Mouse (Mus musculus) liver, embryonic 12.5 days (tissue): ENCODE measurements around the gene Arhgef7. TPM values are rescaled to one million over a fixed set of nuclear protein-coding genes. Genes with fewer than 3 reads are reported as not detected.

ENCODE experiments used
- ATAC-seq: fragments of 200-750 bp; cut with Nextera tagmentation; 2 replicates; pipeline ENCODE4 v1.8.0; 2017; ENCODE audit warnings: moderate number of reproducible peaks, mild to moderate bottlenecking, moderate library complexity
- H3K27ac ChIP-seq: fragments of 300-500 bp; sonication (generic); 2 replicates; pipeline ENCODE4 v1.5.1; 2016; ENCODE audit warnings: mild to moderate bottlenecking
- H3K27me3 ChIP-seq: fragments of 300-500 bp; sonication (generic); replicated peaks from 2 replicates; pipeline ENCODE4 v1.6.1; 2016; ENCODE audit warnings: mild to moderate bottlenecking, moderate library complexity
- H3K36me3 ChIP-seq: fragments of 300-500 bp; sonication (generic); 2 replicates; pipeline ENCODE4 v1.6.1; 2016; ENCODE audit warnings: mild to moderate bottlenecking, moderate library complexity
- H3K4me1 ChIP-seq: fragments of 300-500 bp; sonication (generic); 2 replicates; pipeline ENCODE4 v1.6.1; 2016
- H3K4me2 ChIP-seq: fragments of 300-500 bp; sonication (generic); 2 replicates; pipeline ENCODE4 v1.6.1; 2016; ENCODE audit warnings: mild to moderate bottlenecking, moderate library complexity
- H3K4me3 ChIP-seq: fragments of 300-500 bp; sonication (generic); 2 replicates; pipeline ENCODE4 v1.5.1; 2016; ENCODE audit warnings: mild to moderate bottlenecking, moderate library complexity
- H3K9ac ChIP-seq: fragments of 300-500 bp; sonication (generic); 2 replicates; pipeline ENCODE4 v1.6.1; 2016; ENCODE audit warnings: mild to moderate bottlenecking, moderate library complexity
- H3K9me3 ChIP-seq: fragments of 300-500 bp; sonication (generic); replicated peaks from 2 replicates; pipeline ENCODE4 v1.6.1; 2016; ENCODE audit warnings: mild to moderate bottlenecking, moderate library complexity
- WGBS: fragments of 180-500 bp; shearing (Covaris S2); methylation state at CpG from one replicate; pipeline ENCODE4 v1.1.7; 2016; ENCODE audit not compliant: insufficient replicate concordance; 5-methylcytosine and 5-hydroxymethylcytosine counted together
- polyA plus RNA-seq: library from polyadenylated mRNA; unstranded; fragments of >200 nt; fragmentation: Nextera tagmentation; extraction: Ambion mirVana; gene quantifications from 2 replicates; pipeline ENCODE4 v1.2.1, GENCODE M21; 2016

Arhgef7 gene
- polyA plus RNA-seq, 1 experiment from 2014 or later: 19.5 TPM

DNA sequence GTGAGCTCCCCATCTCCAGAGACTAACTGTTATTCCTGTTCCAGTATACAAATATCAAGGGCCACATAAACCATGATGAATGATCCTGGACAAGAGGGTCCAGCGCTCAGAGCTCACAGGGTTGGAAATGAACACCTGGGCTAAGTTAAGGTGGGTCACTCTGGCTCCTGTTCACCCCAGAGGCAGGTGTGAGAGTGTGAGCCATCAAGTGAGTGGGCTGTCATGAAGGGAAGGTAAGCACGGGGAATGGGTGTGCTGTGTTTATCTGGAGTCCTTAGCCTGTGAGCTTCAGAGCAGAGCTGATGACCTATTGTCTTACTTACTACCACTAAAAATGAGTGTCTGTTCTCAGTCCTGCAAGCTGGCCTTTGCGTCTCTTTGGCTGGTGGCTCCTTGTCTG, 157.1 kb downstream of the Arhgef7 start:
- Histone ChIP-seq H3K27ac (no peak overlapping the region), H3K36me3 (no peaks in the 10 kb centered on the region), H3K4me1 (no peaks in the 10 kb centered on the region), H3K27me3 (no peaks in the 10 kb centered on the region), H3K4me3 (no peak overlapping the region), H3K9me3 (no peaks in the 10 kb centered on the region; the same call in 1 of the 2 replicates), H3K4me2 (no peak overlapping the region), H3K9ac (no peak overlapping the region)
- 62% methylated on average over 3 of the region's 3 CpGs for WGBS
- ATAC-seq: no peak

Other genes starting within 250 kb of the Arhgef7 start
- 3.8 and 3.9 TPM in 2 replicates for gene Rab20, start 249.0 kb upstream of the Arhgef7 start, polyA plus RNA-seq
- gene Naxd, start 230.2 kb upstream of the Arhgef7 start, polyA plus RNA-seq: 44.6 and 52.1 TPM in 2 replicates
- gene Cars2, start 176.9 kb upstream of the Arhgef7 start, polyA plus RNA-seq: 20.9 and 22.2 TPM in 2 replicates
- 21.6 and 22.8 TPM in 2 replicates for gene Ing1, start 172.2 kb upstream of the Arhgef7 start, polyA plus RNA-seq
- gene Ankrd10, start 92.0 kb upstream of the Arhgef7 start, polyA plus RNA-seq: 47.5 and 48.1 TPM in 2 replicates
- gene 1700016D06Rik, start 26.7 kb upstream of the Arhgef7 start, polyA plus RNA-seq: not detected in 2 replicates
- gene Tex29, start 112.8 kb downstream of the Arhgef7 start, polyA plus RNA-seq: not detected in 2 replicates